Mouse (Mus musculus) kidney, adult 2 months (tissue): ENCODE data around the gene Ubqln4.

Experiments
- CTCF ChIP-seq: fragments of 200-500 bp; conservative IDR thresholded peaks from 2 replicates; pipeline ENCODE4 v1.5.1; 2011; ENCODE audit warnings: low read depth, mild to moderate bottlenecking, control low read depth, low read length, moderate library complexity, mixed read lengths; ENCODE audit not compliant: insufficient read depth, insufficient read length
- POLR2A ChIP-seq: fragments of 200-500 bp; IDR thresholded peaks from one replicate; pipeline ENCODE4 v1.6.1; 2011; ENCODE audit warnings: low read depth, low read length, control low read depth

- TF ChIP-seq CTCF (no peak), POLR2A (no peak)
Observed at GRCm38 (mm10) chr3:88518411-88518810, 35.1 kb upstream of the Ubqln4 start.
